Mouse (Mus musculus) cerebellum, adult 18-20 months (tissue): ENCODE results near the gene Tmc5.
A peak's percentile ranks its signal among the peaks of the same experiment; 100 is the strongest.

Source experiments
- DNase-seq, 2 experiments: peaks; one replicate each; pipeline ENCODE4 v3.0.0; 2021

The Tmc5 gene

GRCm38 (mm10) chr7:118698882-118699281 is 101.8 kb downstream of the Tmc5 start:
- DNase-seq, result no peak

GRCm38 (mm10) chr7:118703144-118703561 is 106.1 kb downstream of the Tmc5 start:
- DNase-seq, result no peak

- DNase-seq, result no peak
Observed at GRCm38 (mm10) chr7:118704001-118704850, 107.1 kb downstream of the Tmc5 start.

GRCm38 (mm10) chr7:118705101-118705961 is 108.2 kb downstream of the Tmc5 start, which contains the start of gene Gde1:
Gene Gde1, minus strand, starts transcription at chr7:118705778.
- peak; percentile 93 to 97 for DNase-seq

- DNase-seq, result no peak
Observed at GRCm38 (mm10) chr7:118706051-118706450, 109.0 kb downstream of the Tmc5 start.

DNA sequence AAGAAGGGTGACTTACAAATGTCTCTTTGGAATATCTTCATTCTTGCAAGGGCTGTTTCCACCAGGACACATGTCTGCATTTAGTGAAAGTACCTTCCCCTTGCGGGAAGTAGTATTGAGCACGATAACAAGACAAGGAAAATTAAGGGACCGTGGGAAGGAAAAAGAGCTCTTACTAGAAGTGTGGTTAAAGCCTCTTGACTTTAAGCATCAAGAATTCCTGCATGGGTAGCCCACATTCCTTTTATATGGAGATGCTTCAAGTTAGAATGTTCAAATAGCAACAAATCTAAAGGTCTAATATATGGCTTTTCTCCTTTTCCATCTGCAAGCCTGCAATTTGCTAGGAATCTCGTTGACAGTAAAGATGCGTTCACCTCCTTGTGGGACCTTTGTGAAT is 109.4 kb downstream of the Tmc5 start:
- no peak for DNase-seq

GRCm38 (mm10) chr7:118707216-118707615 is 110.1 kb downstream of the Tmc5 start:
- DNase-seq, result no peak

- peak in 1 of 2 experiments; percentile 31 for DNase-seq
Observed at GRCm38 (mm10) chr7:118708002-118708401, 110.9 kb downstream of the Tmc5 start.

GRCm38 (mm10) chr7:118710776-118711175 is 113.7 kb downstream of the Tmc5 start:
- no peak for DNase-seq

- peak; percentile 92 to 98 for DNase-seq
Observed at GRCm38 (mm10) chr7:118712228-118713173, 115.4 kb downstream of the Tmc5 start, which contains the start of gene Ccp110. Gene Ccp110, plus strand, starts transcription at chr7:118712552.

DNA sequence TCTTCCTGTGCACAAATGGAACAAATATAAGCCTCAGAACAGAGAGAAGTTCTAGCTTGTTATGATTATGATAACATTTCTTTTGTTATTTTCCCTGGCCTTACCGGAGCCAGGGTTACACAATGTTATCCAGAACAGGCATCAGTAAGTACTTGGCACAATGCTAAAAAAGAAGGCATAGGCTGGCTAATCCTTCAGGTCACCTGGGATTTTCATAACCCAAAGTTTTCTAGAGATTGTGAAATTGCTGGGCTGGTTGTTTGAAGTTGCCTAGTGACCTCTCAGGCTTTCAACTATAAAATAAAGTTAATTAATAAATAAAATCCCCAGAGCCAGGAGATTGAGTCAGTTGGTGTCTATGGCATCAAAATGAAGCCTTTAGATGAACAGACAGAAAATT is 117.8 kb downstream of the Tmc5 start:
- no peak for DNase-seq

DNA sequence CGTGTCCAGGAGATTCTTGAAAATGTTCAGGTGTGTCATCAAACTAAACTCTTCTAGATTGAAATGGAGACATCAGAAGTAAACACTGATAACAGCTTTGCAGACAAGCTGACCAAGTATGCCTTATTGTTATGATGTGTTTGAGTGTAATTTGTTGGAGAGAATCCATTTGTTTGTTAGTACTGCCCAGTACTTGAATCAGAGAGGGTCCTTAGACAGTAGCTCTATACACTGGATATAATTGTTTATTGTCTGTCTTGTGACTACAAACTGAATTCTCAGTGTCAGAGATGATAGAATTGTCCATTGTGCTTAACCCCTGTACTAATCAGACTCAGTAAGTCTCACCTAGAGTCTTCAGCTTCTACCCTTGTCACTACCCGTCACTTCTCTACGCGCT is 121.0 kb downstream of the Tmc5 start:
- no peak for DNase-seq

GRCm38 (mm10) chr7:118723927-118724326 is 126.8 kb downstream of the Tmc5 start:
- DNase-seq, result no peak
